Mouse (Mus musculus): ENCODE measurements around the gene Fxyd1. TPM values are rescaled to one million over a fixed set of nuclear protein-coding genes. Genes with fewer than 3 reads are reported as not detected.

Fxyd1 gene
- polyA plus RNA-seq, 1 experiment from 2014 or later: 21.8 TPM

DNA sequence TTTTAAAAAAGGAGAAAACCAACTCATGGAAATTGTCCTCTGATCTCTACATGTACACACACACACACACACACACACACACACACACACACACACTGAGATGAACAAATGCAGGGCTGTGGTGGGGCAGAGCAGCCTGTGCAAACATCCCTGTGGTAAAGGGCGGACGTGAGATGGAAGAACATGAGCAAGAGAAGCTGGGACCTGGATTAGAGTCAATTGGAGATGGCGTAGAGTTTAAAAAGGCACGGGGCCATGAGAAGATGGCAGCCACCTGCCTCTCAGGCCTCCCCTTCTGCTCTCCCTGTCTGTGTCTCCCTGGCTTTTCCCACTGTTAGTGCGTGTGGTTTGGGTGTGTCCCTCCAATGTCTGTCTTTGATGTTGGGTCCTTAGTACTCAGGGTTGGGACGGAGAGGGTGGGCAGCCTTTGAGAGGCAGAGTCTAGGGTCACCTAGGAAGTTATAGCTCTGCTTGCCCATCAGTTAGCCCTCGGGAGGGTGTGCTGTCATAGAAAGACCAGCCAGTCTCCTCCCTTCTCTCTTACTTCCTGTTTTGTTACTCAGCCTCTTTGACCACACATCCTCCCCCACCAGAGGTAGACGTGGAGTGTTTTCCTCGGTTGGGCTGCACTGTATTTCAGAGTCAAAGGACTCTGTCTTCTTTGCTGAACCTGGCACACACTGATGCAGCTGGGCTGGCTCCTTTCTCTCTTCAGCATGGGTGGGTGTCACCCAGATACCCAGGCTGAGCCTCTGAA lies 23.4 kb downstream of the Fxyd1 start:
- Histone ChIP-seq H3K36me3 (ENCODE audit: control insufficient read depth, insufficient read depth, low read length) (no peaks in the 10 kb centered on the region), H3K27me3 (ENCODE audit: control insufficient read depth, insufficient read depth, low read length) (no peaks in the 10 kb centered on the region), H3K4me2 (ENCODE audit: low read depth) (no peak overlapping the region), H3K27ac (ENCODE audit: low read depth, low read length) (no peak overlapping the region), H3K4me1 (ENCODE audit: control insufficient read depth, insufficient read depth, low read length) (no peaks in the 10 kb centered on the region), H3K9me3 (ENCODE audit: control insufficient read depth, low read length) (no peaks in the 10 kb centered on the region), H3K9ac (ENCODE audit: low read length) (no peak overlapping the region), H3K4me3 (ENCODE audit: low read depth, low read length) (no peak overlapping the region)
- DNase-seq (ENCODE audit: low spot score): no peak
- 67% methylated on average over 9 of the region's 9 CpGs for WGBS
- ATAC-seq (ENCODE audit: insufficient read depth, low FRiP score, low TSS enrichment): no peak

DNA sequence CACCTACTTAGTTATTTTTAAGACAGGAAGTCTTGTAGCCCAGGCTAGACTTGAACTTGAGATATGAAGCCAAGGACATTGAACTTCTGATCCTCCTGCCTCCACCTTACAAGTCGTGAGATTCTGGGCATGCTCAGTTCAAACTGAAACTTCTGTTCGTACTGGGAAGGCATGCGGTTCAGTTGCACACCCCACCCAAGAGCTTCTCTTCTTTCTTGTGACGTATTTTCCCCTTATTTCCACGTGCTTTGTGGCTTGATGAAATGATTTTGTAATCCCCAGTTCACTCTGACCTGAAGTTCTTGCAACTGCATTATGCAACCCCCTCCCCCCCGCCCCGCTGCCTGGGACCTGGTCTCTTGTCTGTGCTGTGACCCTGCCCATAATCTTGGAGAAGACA lies 25.3 kb downstream of the Fxyd1 start:
- no peaks in the 10 kb centered on the region for H3K27me3 ChIP-seq (ENCODE audit: control insufficient read depth, insufficient read depth, low read length)
- DNase-seq (ENCODE audit: low spot score): no peak
- H3K9ac ChIP-seq (ENCODE audit: low read length): no peak overlapping the region
- no peak for ATAC-seq (ENCODE audit: insufficient read depth, low FRiP score, low TSS enrichment)
- 78% methylated on average over 7 of the region's 7 CpGs for WGBS
- H3K9me3 ChIP-seq (ENCODE audit: control insufficient read depth, low read length): no peaks in the 10 kb centered on the region
- no peak overlapping the region for H3K27ac ChIP-seq (ENCODE audit: low read depth, low read length)
- no peaks in the 10 kb centered on the region for H3K36me3 ChIP-seq (ENCODE audit: control insufficient read depth, insufficient read depth, low read length)
- no peak overlapping the region for H3K4me3 ChIP-seq (ENCODE audit: low read depth, low read length)
- no peaks in the 10 kb centered on the region for H3K4me1 ChIP-seq (ENCODE audit: control insufficient read depth, insufficient read depth, low read length)
- no peak overlapping the region for H3K4me2 ChIP-seq (ENCODE audit: low read depth)

DNA sequence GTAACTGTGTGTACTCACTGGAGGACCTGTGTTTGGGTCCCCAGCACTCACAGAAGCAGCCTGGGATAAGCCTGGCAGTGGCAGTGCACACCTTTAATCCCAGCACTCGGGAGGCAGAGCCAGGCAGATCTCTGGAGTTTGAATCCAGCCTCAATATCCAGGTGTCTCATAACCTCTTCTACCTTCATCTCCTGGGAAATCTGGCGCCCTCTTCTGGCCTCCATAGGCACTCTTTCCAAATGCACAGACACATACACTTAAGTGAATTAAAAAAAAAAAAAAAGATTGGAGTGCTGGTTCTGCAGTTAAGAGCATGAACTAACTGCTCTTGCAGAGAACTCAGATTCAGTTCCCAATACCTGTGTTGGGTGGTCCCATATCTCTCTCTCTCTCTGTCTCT lies 26.3 kb downstream of the Fxyd1 start:
- H3K4me3 ChIP-seq (ENCODE audit: low read depth, low read length): no peak overlapping the region
- H3K4me1 ChIP-seq (ENCODE audit: control insufficient read depth, insufficient read depth, low read length): no peaks in the 10 kb centered on the region
- DNase-seq (ENCODE audit: low spot score) (no peak), ATAC-seq (ENCODE audit: insufficient read depth, low FRiP score, low TSS enrichment) (no peak)
- WGBS: 64% methylated on average over 2 of the region's 2 CpGs
- no peak overlapping the region for H3K9ac ChIP-seq (ENCODE audit: low read length)
- no peak overlapping the region for H3K4me2 ChIP-seq (ENCODE audit: low read depth)
- H3K9me3 ChIP-seq (ENCODE audit: control insufficient read depth, low read length): no peaks in the 10 kb centered on the region
- H3K27me3 ChIP-seq (ENCODE audit: control insufficient read depth, insufficient read depth, low read length): no peaks in the 10 kb centered on the region
- no peak overlapping the region for H3K27ac ChIP-seq (ENCODE audit: low read depth, low read length)
- no peaks in the 10 kb centered on the region for H3K36me3 ChIP-seq (ENCODE audit: control insufficient read depth, insufficient read depth, low read length)

DNA sequence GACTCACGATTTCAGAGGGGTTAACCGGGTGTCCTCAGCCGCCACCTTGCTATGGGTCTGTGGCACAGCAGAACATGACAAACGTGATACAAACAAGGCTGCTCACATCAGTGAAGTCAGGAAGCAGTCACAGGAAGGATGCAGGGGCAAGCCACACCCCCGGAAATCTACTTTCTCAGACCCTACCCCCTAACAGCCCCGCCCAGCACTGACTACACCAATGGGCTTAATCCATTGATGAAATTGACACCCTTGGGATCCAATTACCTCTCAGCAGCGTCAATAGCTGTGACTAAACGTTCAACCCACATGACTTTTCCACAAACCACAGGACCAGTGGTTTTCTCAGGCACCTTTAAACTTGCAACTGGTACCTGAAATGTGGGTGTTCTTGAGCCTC lies 28.4 kb downstream of the Fxyd1 start:
- Histone ChIP-seq H3K9me3 (ENCODE audit: control insufficient read depth, low read length) (no peaks in the 10 kb centered on the region), H3K27me3 (ENCODE audit: control insufficient read depth, insufficient read depth, low read length) (no peaks in the 10 kb centered on the region), H3K36me3 (ENCODE audit: control insufficient read depth, insufficient read depth, low read length) (no peaks in the 10 kb centered on the region), H3K27ac (ENCODE audit: low read depth, low read length) (no peak overlapping the region), H3K4me1 (ENCODE audit: control insufficient read depth, insufficient read depth, low read length) (no peaks in the 10 kb centered on the region), H3K4me3 (ENCODE audit: low read depth, low read length) (no peak overlapping the region), H3K4me2 (ENCODE audit: low read depth) (no peak overlapping the region), H3K9ac (ENCODE audit: low read length) (no peak overlapping the region)
- ATAC-seq (ENCODE audit: insufficient read depth, low FRiP score, low TSS enrichment) (no peak), DNase-seq (ENCODE audit: low spot score) (no peak)
- 79% methylated on average over 8 of the region's 8 CpGs for WGBS

DNA sequence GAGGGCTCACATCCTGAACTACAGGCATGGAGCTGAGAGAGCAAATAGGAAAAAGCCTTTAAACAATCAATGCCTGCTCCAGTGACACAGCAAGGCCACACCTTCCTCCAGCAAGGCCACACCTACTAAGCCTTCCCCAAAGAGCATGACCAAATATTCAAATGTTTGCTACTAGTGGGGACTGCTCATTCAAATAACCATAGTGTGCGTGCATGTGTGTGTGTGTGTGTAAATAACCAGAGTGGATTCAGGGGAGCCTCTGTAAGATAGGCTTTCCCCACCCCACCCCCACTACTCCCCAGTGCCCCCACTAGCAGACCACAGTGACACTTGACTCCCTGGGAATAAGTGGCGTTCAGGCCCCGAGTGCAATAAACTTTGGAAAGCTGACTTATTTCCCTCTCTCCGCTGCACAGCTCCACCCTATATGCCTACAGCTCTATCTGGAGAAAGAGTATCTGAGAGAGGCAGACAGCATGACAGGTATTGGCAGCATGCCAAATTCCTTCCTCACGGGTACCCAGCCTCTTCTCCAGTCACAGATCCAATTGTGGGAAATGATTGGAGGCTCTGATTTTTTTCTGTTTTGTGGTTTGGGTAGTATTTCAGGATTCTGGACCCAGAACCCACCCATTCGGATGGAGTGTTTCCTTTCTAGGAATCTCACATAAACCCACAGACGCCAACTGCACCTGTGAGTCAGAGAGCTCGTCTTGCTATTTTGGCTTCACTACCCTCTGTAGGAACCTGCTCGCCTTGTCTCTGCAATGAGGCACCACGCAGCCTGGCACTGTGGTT lies 39.7 kb downstream of the Fxyd1 start:
- Histone ChIP-seq H3K4me3 (ENCODE audit: low read depth, low read length) (no peak overlapping the region), H3K36me3 (ENCODE audit: control insufficient read depth, insufficient read depth, low read length) (no peaks in the 10 kb centered on the region), H3K27me3 (ENCODE audit: control insufficient read depth, insufficient read depth, low read length) (no peaks in the 10 kb centered on the region), H3K9ac (ENCODE audit: low read length) (no peak overlapping the region), H3K9me3 (ENCODE audit: control insufficient read depth, low read length) (no peaks in the 10 kb centered on the region), H3K4me2 (ENCODE audit: low read depth) (no peak overlapping the region), H3K4me1 (ENCODE audit: control insufficient read depth, insufficient read depth, low read length) (no peaks in the 10 kb centered on the region), H3K27ac (ENCODE audit: low read depth, low read length) (no peak overlapping the region)
- DNase-seq (ENCODE audit: low spot score): no peak
- ATAC-seq (ENCODE audit: insufficient read depth, low FRiP score, low TSS enrichment): no peak
- WGBS: 65% methylated on average over 10 of the region's 10 CpGs

DNA sequence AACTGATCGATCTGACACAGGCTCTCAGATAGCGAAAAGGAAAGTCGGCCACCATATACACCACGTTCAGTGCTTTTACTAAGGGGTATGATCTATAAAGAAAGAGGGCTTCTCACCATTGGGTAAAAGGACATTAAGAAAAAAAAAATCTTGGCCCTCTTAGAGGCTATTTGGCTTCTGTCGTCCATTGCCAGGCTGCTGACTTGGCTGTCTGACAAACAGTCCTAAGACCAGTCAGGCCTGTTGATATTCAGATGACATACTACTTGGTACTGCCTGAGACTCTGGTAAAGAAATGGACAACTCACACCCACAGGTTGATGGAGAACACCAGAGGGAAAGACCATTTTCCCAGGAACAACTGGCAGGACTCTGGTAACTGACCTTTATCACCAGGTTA lies 44.0 kb downstream of the Fxyd1 start:
- WGBS: 83% methylated on average over 5 of the region's 5 CpGs
- Histone ChIP-seq H3K27me3 (ENCODE audit: control insufficient read depth, insufficient read depth, low read length) (no peaks in the 10 kb centered on the region), H3K4me1 (ENCODE audit: control insufficient read depth, insufficient read depth, low read length) (no peaks in the 10 kb centered on the region), H3K4me2 (ENCODE audit: low read depth) (no peak overlapping the region), H3K27ac (ENCODE audit: low read depth, low read length) (no peak overlapping the region), H3K9me3 (ENCODE audit: control insufficient read depth, low read length) (no peaks in the 10 kb centered on the region), H3K9ac (ENCODE audit: low read length) (no peak overlapping the region), H3K36me3 (ENCODE audit: control insufficient read depth, insufficient read depth, low read length) (no peaks in the 10 kb centered on the region), H3K4me3 (ENCODE audit: low read depth, low read length) (no peak overlapping the region)
- ATAC-seq (ENCODE audit: insufficient read depth, low FRiP score, low TSS enrichment) (no peak), DNase-seq (ENCODE audit: low spot score) (no peak)

DNA sequence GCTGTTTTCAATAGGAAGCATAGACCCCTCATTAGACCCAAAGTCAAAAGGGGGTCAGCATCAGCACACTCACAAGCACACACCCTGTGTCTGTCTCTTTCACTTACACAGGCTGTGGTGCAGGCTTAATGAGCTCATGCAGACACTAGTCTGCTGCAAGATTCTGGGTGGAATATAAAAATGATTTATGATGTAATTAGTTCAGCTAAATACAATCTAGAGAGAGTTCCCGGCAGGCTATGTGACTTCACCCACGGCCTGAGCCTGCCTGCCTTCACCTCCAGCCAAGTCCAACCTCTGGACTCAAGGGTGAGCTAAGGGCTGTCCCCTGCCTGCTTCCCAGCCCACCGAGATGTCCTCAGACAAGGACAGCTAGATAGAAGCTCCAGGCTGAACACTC lies 48.1 kb downstream of the Fxyd1 start:
- H3K36me3 ChIP-seq (ENCODE audit: control insufficient read depth, insufficient read depth, low read length): no peaks in the 10 kb centered on the region
- no peaks in the 10 kb centered on the region for H3K27me3 ChIP-seq (ENCODE audit: control insufficient read depth, insufficient read depth, low read length)
- no peak overlapping the region for H3K9ac ChIP-seq (ENCODE audit: low read length)
- DNase-seq (ENCODE audit: low spot score) (no peak), ATAC-seq (ENCODE audit: insufficient read depth, low FRiP score, low TSS enrichment) (no peak)
- no peaks in the 10 kb centered on the region for H3K4me1 ChIP-seq (ENCODE audit: control insufficient read depth, insufficient read depth, low read length)
- H3K4me3 ChIP-seq (ENCODE audit: low read depth, low read length): no peak overlapping the region
- 56% methylated on average over 3 of the region's 3 CpGs for WGBS
- no peak overlapping the region for H3K27ac ChIP-seq (ENCODE audit: low read depth, low read length)
- H3K9me3 ChIP-seq (ENCODE audit: control insufficient read depth, low read length): no peaks in the 10 kb centered on the region
- no peak overlapping the region for H3K4me2 ChIP-seq (ENCODE audit: low read depth)

DNA sequence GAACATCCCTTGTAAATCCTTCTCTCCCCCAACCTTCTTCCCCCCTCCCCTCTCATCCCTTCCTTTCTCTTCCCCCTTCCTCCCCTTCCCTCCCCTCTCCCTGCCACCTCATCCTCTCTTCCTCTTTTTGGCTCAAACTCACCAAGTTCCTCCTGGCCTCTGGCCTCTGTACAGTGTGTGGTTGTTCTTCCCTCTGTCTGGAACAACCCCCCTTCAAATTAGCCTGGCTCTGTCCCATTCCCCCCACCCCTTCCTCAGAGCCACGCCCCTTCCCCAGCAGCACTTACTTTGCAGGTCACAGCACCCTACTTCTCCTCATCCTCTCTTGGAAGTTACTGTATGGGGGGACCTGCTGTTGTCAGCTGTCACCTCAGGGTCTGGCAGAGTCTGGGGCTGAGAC lies 48.8 kb downstream of the Fxyd1 start:
- H3K9ac ChIP-seq (ENCODE audit: low read length): no peak overlapping the region
- DNase-seq (ENCODE audit: low spot score): no peak
- no peaks in the 10 kb centered on the region for H3K4me1 ChIP-seq (ENCODE audit: control insufficient read depth, insufficient read depth, low read length)
- ATAC-seq (ENCODE audit: insufficient read depth, low FRiP score, low TSS enrichment): no peak
- no peak overlapping the region for H3K4me3 ChIP-seq (ENCODE audit: low read depth, low read length)
- 71% methylated on average over 1 of the region's 1 CpGs for WGBS
- H3K9me3 ChIP-seq (ENCODE audit: control insufficient read depth, low read length): no peaks in the 10 kb centered on the region
- H3K27ac ChIP-seq (ENCODE audit: low read depth, low read length): no peak overlapping the region
- no peak overlapping the region for H3K4me2 ChIP-seq (ENCODE audit: low read depth)
- H3K27me3 ChIP-seq (ENCODE audit: control insufficient read depth, insufficient read depth, low read length): no peaks in the 10 kb centered on the region
- H3K36me3 ChIP-seq (ENCODE audit: control insufficient read depth, insufficient read depth, low read length): no peaks in the 10 kb centered on the region

DNA sequence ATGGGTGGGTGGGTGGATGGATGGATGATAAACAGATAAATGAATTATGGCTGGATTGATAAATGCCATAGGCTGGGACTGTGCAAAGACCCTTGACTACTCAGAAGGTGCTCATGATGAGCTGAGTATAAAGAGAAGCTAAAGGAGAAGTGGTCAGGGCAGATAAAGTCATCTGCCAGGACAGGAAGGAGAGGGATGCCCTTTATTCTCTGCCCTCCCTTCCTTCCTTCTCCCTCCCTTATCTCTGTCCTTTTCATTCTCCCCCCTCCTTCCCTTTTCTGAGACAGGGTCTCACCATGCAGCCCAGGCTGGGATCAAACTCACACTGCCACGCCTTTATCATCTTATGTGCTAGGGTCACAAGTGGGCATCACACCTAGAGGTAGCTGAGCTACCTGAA lies 49.2 kb downstream of the Fxyd1 start:
- H3K27me3 ChIP-seq (ENCODE audit: control insufficient read depth, insufficient read depth, low read length): no peaks in the 10 kb centered on the region
- H3K27ac ChIP-seq (ENCODE audit: low read depth, low read length): no peak overlapping the region
- no peak overlapping the region for H3K9ac ChIP-seq (ENCODE audit: low read length)
- DNase-seq (ENCODE audit: low spot score) (no peak), ATAC-seq (ENCODE audit: insufficient read depth, low FRiP score, low TSS enrichment) (no peak)
- no peak overlapping the region for H3K4me2 ChIP-seq (ENCODE audit: low read depth)
- no peaks in the 10 kb centered on the region for H3K9me3 ChIP-seq (ENCODE audit: control insufficient read depth, low read length)
- H3K4me1 ChIP-seq (ENCODE audit: control insufficient read depth, insufficient read depth, low read length): no peaks in the 10 kb centered on the region
- WGBS: 87% methylated on average over 1 of the region's 1 CpGs
- H3K36me3 ChIP-seq (ENCODE audit: control insufficient read depth, insufficient read depth, low read length): no peaks in the 10 kb centered on the region
- H3K4me3 ChIP-seq (ENCODE audit: low read depth, low read length): no peak overlapping the region

Measured in neural tube, embryonic 11.5 days (tissue).